Mouse (Mus musculus) B cell, adult 67 days (primary cell): ENCODE data around the gene Ldhal6b. TPM values are rescaled to one million over a fixed set of nuclear protein-coding genes. Genes with fewer than 3 reads are reported as not detected.

Experiments
- total RNA-seq, 2 experiments: library from RNA; stranded (reverse); gene quantifications; 4 replicates each; pipeline ENCODE4 v1.2.4; 2023

Ldhal6b gene
- total RNA-seq = 1 to 10 TPM; 1.2 to 4.1 TPM

DNA sequence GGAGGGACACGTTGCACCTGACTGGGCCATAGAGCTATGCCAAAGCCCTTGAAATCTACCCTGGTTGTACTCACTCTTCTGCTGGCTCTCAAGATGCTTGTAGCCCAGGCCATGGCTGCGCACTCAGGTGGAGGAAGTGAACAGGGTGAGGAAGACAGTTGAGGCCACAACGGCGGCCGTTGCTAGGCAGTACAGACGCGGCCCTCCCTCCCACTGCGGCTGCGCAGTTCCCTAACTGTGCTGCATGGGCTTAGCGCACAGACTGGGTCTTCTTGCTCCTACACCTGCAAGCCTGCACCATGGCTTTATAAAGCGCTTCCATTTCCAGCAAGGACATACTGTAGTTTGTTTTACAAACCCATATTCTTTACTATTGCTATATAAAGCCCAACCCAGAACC lies at the start of gene Ldhal6b:
TSS of gene Ldhal6b (minus strand) at position 223 of the 400 bp plus-strand sequence.

DNA sequence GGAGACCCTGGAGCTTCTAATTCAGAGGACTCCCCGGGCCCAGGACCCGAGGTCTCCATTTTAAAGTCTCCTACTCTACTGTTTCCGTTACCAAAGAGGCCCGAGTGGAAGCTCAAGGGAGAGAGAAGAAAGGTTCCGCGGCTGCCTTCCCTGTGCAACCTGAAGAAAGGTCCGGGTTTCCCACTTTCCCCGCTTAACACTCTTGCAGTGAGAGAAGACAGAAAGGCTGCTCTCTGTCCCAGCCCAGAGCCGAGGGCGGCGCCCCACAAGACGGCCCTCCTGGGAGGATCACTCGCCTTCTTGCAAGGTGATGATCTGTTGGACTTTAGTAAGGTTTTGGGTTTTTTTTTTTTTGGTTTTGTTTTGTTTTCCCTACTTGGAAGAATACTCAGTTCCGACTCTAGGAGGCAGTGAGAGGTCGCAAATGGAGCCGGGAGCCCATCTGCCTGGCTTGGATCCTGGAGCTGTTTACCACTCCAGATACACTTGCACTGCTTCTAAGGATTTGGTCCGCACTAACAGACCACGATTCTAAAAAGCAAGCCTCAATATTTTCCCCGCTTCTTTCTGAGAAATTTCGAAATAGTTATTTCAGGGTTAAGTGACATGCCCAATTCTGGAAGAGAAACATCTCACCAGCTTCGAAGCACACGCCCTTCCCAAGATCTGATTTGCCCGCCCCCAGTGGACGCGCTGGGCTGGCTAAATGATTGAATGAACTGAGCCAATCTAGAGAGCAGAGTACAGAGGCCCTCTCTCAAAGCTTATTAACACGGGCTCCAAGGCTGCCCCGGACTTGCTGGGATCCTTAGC lies 21.8 kb upstream of the Ldhal6b start, which contains the start of gene Tmem242:
TSS of gene Tmem242 (minus strand) at position 101 of the 813 bp plus-strand sequence.

Other genes with a start within 250 kb of the Ldhal6b start
- gene Tmem242, start 21.5 kb upstream of the Ldhal6b start, total RNA-seq = 10 to 100 TPM; 33.7 to 44.4 TPM
- 10 to 100 TPM; 13.0 to 16.1 TPM for gene Zdhhc14, start 73.8 kb upstream of the Ldhal6b start, total RNA-seq